Mouse (Mus musculus): ENCODE measurements around the gene Dynlt1b.
"Not testable (repeated sequence)": the region's sequence is repeated elsewhere in the genome, so short reads cannot be mapped to it uniquely, and the experiment has no call there.

- not testable (repeated sequence) for TF ChIP-seq POLR2A (IDR thresholded peaks at IDR 0.05; ENCODE audit: control insufficient read depth, low read depth, low read length); CTCF (IDR thresholded peaks at IDR 0.05; ENCODE audit: control insufficient read depth, insufficient read depth, insufficient replicate concordance, low read depth, low read length)
Observed at GRCm38 (mm10) chr17:6410713-6411213, 19.1 kb upstream of the Dynlt1b start.

Measured in testis, adult 2 months (tissue).